Mouse (Mus musculus): ENCODE data around the gene Slc16a6. TPM values are rescaled to one million over a fixed set of nuclear protein-coding genes. Genes with fewer than 3 reads are reported as not detected.

The Slc16a6 gene
- polyA plus RNA-seq, 1 experiment from 2014 or later, result 11.8 TPM

- H3K36me3 ChIP-seq (ENCODE audit: control insufficient read depth, insufficient read depth, low read length), result 0 out of 2 replicates have a peak, but pooled peaks cover 1% of the 10 kb centered on the region
- 41% methylated on average over 9 of the region's 9 CpGs for WGBS
- H3K4me3 ChIP-seq (ENCODE audit: low read length), result no peak overlapping the region
- peak overlapping the region; percentile 21 for H3K4me2 ChIP-seq (replicated peaks; ENCODE audit: low read depth, low read length)
- H3K27me3 ChIP-seq (ENCODE audit: control insufficient read depth, insufficient read depth, low read length), result no peaks in the 10 kb centered on the region; the same call in 1 of the 2 replicates
- no peak overlapping the region for H3K27ac ChIP-seq (ENCODE audit: low read depth, low read length)
- no peak overlapping the region for H3K9ac ChIP-seq (ENCODE audit: low read depth, low read length)
- no peak for ATAC-seq (ENCODE audit: low FRiP score, low TSS enrichment)
- H3K4me1 ChIP-seq (ENCODE audit: control insufficient read depth, insufficient read depth, low read length), result peaks cover 8% of the 10 kb centered on the region; the same call in 1 of the 2 replicates
- no peaks in the 10 kb centered on the region for H3K9me3 ChIP-seq (ENCODE audit: control insufficient read depth, low read length)
Observed at GRCm38 (mm10) chr11:109470170-109470569, 3.2 kb downstream of the Slc16a6 start.

GRCm38 (mm10) chr11:109468133-109468532, 5.3 kb downstream of the Slc16a6 start:
- H3K36me3 ChIP-seq (ENCODE audit: control insufficient read depth, insufficient read depth, low read length), result 0 out of 2 replicates have a peak, but pooled peaks cover 3% of the 10 kb centered on the region
- peaks cover 8% of the 10 kb centered on the region; the same call in 1 of the 2 replicates for H3K4me1 ChIP-seq (ENCODE audit: control insufficient read depth, insufficient read depth, low read length)
- WGBS, result 87% methylated on average over 5 of the region's 5 CpGs
- H3K9ac ChIP-seq (ENCODE audit: low read depth, low read length), result no peak overlapping the region
- H3K27ac ChIP-seq (ENCODE audit: low read depth, low read length), result no peak overlapping the region
- H3K27me3 ChIP-seq (ENCODE audit: control insufficient read depth, insufficient read depth, low read length), result no peaks in the 10 kb centered on the region; the same call in 1 of the 2 replicates
- no peak overlapping the region for H3K4me3 ChIP-seq (ENCODE audit: low read length)
- ATAC-seq (ENCODE audit: low FRiP score, low TSS enrichment), result no peak
- no peak overlapping the region for H3K4me2 ChIP-seq (replicated peaks; ENCODE audit: low read depth, low read length)
- H3K9me3 ChIP-seq (ENCODE audit: control insufficient read depth, low read length), result no peaks in the 10 kb centered on the region

DNA sequence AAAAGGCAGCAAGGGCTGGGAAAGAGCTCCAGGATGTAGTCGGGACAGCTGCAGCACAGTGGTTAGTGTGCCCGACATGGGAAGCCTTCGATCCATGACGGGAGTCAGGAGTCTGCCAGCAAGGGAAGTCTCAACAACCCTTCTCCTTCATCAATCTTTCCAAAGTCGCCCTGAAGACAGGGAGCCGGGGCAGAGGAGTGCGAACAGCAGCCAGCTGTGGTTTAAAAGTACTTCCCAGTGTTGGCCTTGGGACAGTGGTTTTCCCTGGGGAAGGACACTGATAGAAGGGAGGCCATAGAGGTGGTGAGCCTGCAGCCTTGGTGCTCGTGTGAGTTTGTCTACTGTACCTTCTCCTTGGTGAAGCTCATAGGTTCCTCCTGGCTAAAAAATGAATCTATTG, 6.4 kb downstream of the Slc16a6 start:
- Histone ChIP-seq H3K4me2 (replicated peaks; ENCODE audit: low read depth, low read length) (no peak overlapping the region), H3K27me3 (ENCODE audit: control insufficient read depth, insufficient read depth, low read length) (no peaks in the 10 kb centered on the region; the same call in 1 of the 2 replicates), H3K4me1 (ENCODE audit: control insufficient read depth, insufficient read depth, low read length) (peaks cover 8% of the 10 kb centered on the region; the same call in 1 of the 2 replicates), H3K9me3 (ENCODE audit: control insufficient read depth, low read length) (no peaks in the 10 kb centered on the region), H3K4me3 (ENCODE audit: low read length) (no peak overlapping the region), H3K27ac (ENCODE audit: low read depth, low read length) (no peak overlapping the region), H3K36me3 (ENCODE audit: control insufficient read depth, insufficient read depth, low read length) (0 out of 2 replicates have a peak, but pooled peaks cover 8% of the 10 kb centered on the region), H3K9ac (ENCODE audit: low read depth, low read length) (no peak overlapping the region)
- ATAC-seq (ENCODE audit: low FRiP score, low TSS enrichment), result no peak
- 42% methylated on average over 8 of the region's 8 CpGs for WGBS

GRCm38 (mm10) chr11:109465068-109465467, 8.3 kb downstream of the Slc16a6 start:
- WGBS, result 94% methylated on average over 4 of the region's 4 CpGs
- H3K4me2 ChIP-seq (replicated peaks; ENCODE audit: low read depth, low read length), result no peak overlapping the region
- no peak overlapping the region for H3K4me3 ChIP-seq (ENCODE audit: low read length)
- ATAC-seq (ENCODE audit: low FRiP score, low TSS enrichment), result no peak
- H3K27me3 ChIP-seq (ENCODE audit: control insufficient read depth, insufficient read depth, low read length), result no peaks in the 10 kb centered on the region
- no peak overlapping the region for H3K27ac ChIP-seq (ENCODE audit: low read depth, low read length)
- no peaks in the 10 kb centered on the region for H3K4me1 ChIP-seq (ENCODE audit: control insufficient read depth, insufficient read depth, low read length)
- H3K9ac ChIP-seq (ENCODE audit: low read depth, low read length), result no peak overlapping the region
- H3K9me3 ChIP-seq (ENCODE audit: control insufficient read depth, low read length), result no peaks in the 10 kb centered on the region
- 0 out of 2 replicates have a peak, but pooled peaks cover 9% of the 10 kb centered on the region for H3K36me3 ChIP-seq (ENCODE audit: control insufficient read depth, insufficient read depth, low read length)

DNA sequence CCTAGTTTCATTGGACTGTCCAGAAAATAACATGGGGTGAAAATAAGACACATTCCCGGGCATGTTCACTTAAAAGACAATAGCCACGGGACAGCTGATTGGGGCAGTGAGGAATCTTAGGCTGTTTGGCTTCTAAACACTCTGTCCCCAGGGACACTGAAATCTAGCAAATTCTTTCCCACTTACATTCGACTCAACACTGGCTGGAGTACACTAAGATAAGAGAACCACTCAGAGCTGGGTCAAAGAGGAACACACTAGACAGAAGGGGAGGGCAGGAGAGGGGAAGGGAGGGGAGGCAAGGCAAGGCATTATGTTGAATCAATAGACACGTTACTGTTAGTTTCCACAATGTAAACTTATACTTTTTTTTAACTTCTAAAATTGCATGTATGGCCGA, 12.8 kb downstream of the Slc16a6 start:
- ATAC-seq (ENCODE audit: low FRiP score, low TSS enrichment), result no peak
- no peak overlapping the region for H3K9ac ChIP-seq (ENCODE audit: low read depth, low read length)
- WGBS, result 74% methylated on average over 5 of the region's 5 CpGs

GRCm38 (mm10) chr11:109458165-109458564, 15.2 kb downstream of the Slc16a6 start:
- H3K9me3 ChIP-seq (ENCODE audit: control insufficient read depth, low read length), result no peaks in the 10 kb centered on the region
- WGBS, result 90% methylated on average over 11 of the region's 11 CpGs
- H3K4me1 ChIP-seq (ENCODE audit: control insufficient read depth, insufficient read depth, low read length), result no peaks in the 10 kb centered on the region
- H3K27ac ChIP-seq (ENCODE audit: low read depth, low read length), result no peak overlapping the region
- no peak overlapping the region for H3K4me3 ChIP-seq (ENCODE audit: low read length)
- no peak overlapping the region for H3K9ac ChIP-seq (ENCODE audit: low read depth, low read length)
- H3K27me3 ChIP-seq (ENCODE audit: control insufficient read depth, insufficient read depth, low read length), result no peaks in the 10 kb centered on the region
- H3K4me2 ChIP-seq (replicated peaks; ENCODE audit: low read depth, low read length), result no peak overlapping the region
- peaks cover 34% of the 10 kb centered on the region; the same call in 1 of the 2 replicates for H3K36me3 ChIP-seq (ENCODE audit: control insufficient read depth, insufficient read depth, low read length)
- ATAC-seq (ENCODE audit: low FRiP score, low TSS enrichment), result no peak

More for the DNA sequence above, 12.8 kb downstream of the Slc16a6 start:
- Histone ChIP-seq H3K27ac (ENCODE audit: low read depth, low read length) (no peak overlapping the region), H3K9me3 (ENCODE audit: control insufficient read depth, low read length) (no peaks in the 10 kb centered on the region), H3K27me3 (ENCODE audit: control insufficient read depth, insufficient read depth, low read length) (no peaks in the 10 kb centered on the region), H3K4me1 (ENCODE audit: control insufficient read depth, insufficient read depth, low read length) (no peaks in the 10 kb centered on the region), H3K4me3 (ENCODE audit: low read length) (no peak overlapping the region), H3K4me2 (replicated peaks; ENCODE audit: low read depth, low read length) (no peak overlapping the region), H3K36me3 (ENCODE audit: control insufficient read depth, insufficient read depth, low read length) (peaks cover 23% of the 10 kb centered on the region; the same call in 1 of the 2 replicates)

GRCm38 (mm10) chr11:109456261-109456660, 17.1 kb downstream of the Slc16a6 start:
- 94% methylated on average over 5 of the region's 5 CpGs for WGBS
- Histone ChIP-seq H3K4me3 (ENCODE audit: low read length) (no peak overlapping the region), H3K9ac (ENCODE audit: low read depth, low read length) (no peak overlapping the region), H3K27ac (ENCODE audit: low read depth, low read length) (no peak overlapping the region), H3K27me3 (ENCODE audit: control insufficient read depth, insufficient read depth, low read length) (no peaks in the 10 kb centered on the region), H3K4me1 (ENCODE audit: control insufficient read depth, insufficient read depth, low read length) (no peaks in the 10 kb centered on the region), H3K4me2 (replicated peaks; ENCODE audit: low read depth, low read length) (no peak overlapping the region), H3K9me3 (ENCODE audit: control insufficient read depth, low read length) (no peaks in the 10 kb centered on the region), H3K36me3 (ENCODE audit: control insufficient read depth, insufficient read depth, low read length) (peaks cover 37% of the 10 kb centered on the region; the same call in 1 of the 2 replicates)
- no peak for ATAC-seq (ENCODE audit: low FRiP score, low TSS enrichment)

DNA sequence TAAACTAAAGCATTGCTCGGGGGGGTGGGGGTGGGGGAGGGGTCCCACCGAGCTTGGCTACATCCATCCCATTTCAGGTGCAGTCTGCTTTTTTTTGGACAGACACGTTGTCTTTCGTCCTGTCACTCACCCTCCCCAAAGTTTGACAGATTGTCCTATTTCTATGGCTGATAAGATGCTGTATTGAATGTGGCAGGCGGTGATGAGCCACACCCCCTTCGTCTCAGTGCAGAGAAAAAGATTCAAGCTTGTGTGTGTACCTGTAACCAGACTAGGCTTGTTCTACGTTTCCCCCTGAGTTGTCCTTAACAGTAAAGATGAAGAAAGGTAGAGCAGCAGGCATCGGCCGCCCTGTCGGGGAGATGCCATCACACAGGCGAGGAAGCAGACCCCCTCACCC, 22.2 kb downstream of the Slc16a6 start:
- WGBS, result 90% methylated on average over 11 of the region's 11 CpGs
- no peaks in the 10 kb centered on the region for H3K27me3 ChIP-seq (ENCODE audit: control insufficient read depth, insufficient read depth, low read length)
- H3K4me1 ChIP-seq (ENCODE audit: control insufficient read depth, insufficient read depth, low read length), result no peaks in the 10 kb centered on the region
- no peak for ATAC-seq (ENCODE audit: low FRiP score, low TSS enrichment)
- H3K4me3 ChIP-seq (ENCODE audit: low read length), result no peak overlapping the region
- H3K4me2 ChIP-seq (replicated peaks; ENCODE audit: low read depth, low read length), result no peak overlapping the region
- H3K27ac ChIP-seq (ENCODE audit: low read depth, low read length), result no peak overlapping the region
- H3K9me3 ChIP-seq (ENCODE audit: control insufficient read depth, low read length), result no peaks in the 10 kb centered on the region
- H3K9ac ChIP-seq (ENCODE audit: low read depth, low read length), result no peak overlapping the region
- H3K36me3 ChIP-seq (ENCODE audit: control insufficient read depth, insufficient read depth, low read length), result peaks cover 21% of the 10 kb centered on the region; the same call in 1 of the 2 replicates

DNA sequence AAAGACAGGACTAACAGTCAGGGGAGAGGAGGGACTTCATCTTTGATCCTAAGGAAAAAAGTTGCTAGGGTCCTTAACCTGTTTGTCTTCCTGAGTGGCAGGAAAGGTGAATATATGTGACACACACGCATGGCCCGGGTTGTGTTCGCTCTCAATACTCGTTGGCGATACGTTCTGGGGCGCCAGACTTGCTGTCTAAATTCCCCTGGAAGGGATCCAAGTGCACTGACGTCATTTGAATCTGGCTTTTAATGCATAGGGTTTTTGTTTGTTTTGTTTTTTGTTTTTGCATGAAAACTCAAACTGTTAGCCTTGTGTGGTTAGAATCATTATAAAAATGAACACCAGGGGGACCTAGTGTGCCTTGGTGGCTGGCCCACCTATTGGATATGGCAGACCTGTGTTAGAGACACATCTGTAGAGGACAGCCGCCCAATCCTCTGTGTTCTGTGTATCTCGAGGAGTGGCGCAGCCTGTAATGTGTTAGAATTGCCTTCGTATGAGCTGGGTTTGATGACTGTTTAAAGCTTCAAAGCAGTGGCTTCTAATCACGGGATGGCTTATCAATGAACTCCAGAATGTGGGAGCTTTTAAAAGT, 27.9 kb downstream of the Slc16a6 start:
- Histone ChIP-seq H3K4me3 (ENCODE audit: low read length) (no peak overlapping the region), H3K9me3 (ENCODE audit: control insufficient read depth, low read length) (no peaks in the 10 kb centered on the region)
- ATAC-seq (ENCODE audit: low FRiP score, low TSS enrichment), result peak; percentile 61; the same call in 1 of the 2 replicates

More for the DNA sequence above, 27.9 kb downstream of the Slc16a6 start:
- Histone ChIP-seq H3K9ac (ENCODE audit: low read depth, low read length) (no peak overlapping the region), H3K36me3 (ENCODE audit: control insufficient read depth, insufficient read depth, low read length) (no peaks in the 10 kb centered on the region), H3K27me3 (ENCODE audit: control insufficient read depth, insufficient read depth, low read length) (no peaks in the 10 kb centered on the region), H3K4me2 (replicated peaks; ENCODE audit: low read depth, low read length) (no peak overlapping the region), H3K27ac (ENCODE audit: low read depth, low read length) (no peak overlapping the region), H3K4me1 (ENCODE audit: control insufficient read depth, insufficient read depth, low read length) (0 out of 2 replicates have a peak, but pooled peaks cover 3% of the 10 kb centered on the region)
- 55% methylated on average over 13 of the region's 13 CpGs for WGBS
